ENCODE assay signal across 21 mouse cellular contexts in the genomic region with DNA sequence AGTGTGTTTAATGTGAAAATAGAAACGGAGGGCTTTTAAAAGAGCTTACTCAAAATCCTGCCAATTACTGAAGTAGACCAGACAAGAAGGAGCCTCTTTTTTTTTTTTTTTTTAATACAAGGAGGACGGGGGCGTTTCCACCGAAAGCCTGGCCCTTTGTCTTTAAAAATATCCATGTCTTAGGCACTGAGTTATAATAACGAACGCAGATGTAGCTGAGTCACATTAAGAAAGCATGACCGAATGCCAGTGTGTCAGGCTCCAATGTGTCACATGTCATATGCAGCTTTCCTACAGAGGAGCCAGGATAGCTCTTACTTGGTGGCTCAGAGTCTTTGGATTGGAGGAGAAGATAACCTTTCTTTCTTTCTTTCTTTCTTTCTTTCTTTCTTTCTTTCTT.
A peak's percentile ranks its signal among the peaks of the same experiment; 100 is the strongest.
DNase-seq lines count a peak whose midpoint lies in the region; ATAC-seq lines count a peak whose summit lies in the region.
"Had no signal": no experiment of that assay in that cellular context is flagged by ENCODE, and none has a peak within 500 bp of the region (broad histone marks: within the 10 kb centered on the region; RNA-seq: fewer than 3 reads in every experiment).

No protein-coding gene starts in this region.

- peak overlapping the region; percentile 85 for H3K27ac ChIP-seq in hindbrain, embryonic 10.5 days
- H3K27ac ChIP-seq in hindbrain, embryonic 16.5 days (ENCODE audit: low read depth, low read length): no peak overlapping the region
- H3K27ac ChIP-seq in midbrain, embryonic 12.5 days (replicated peaks): no peak overlapping the region
- no peak overlapping the region for H3K27ac ChIP-seq in midbrain, embryonic 14.5 days (replicated peaks; ENCODE audit: low read depth, low read length)
- H3K27ac ChIP-seq: kidney, postnatal 0 days; macrophage; neural tube, embryonic 13.5 days had no signal

- WGBS in hindbrain, embryonic 10.5 days: 50% methylated on average over 7 of the region's 7 CpGs
- 39% methylated on average over 7 of the region's 7 CpGs for WGBS in hindbrain, embryonic 16.5 days
- 43% methylated on average over 7 of the region's 7 CpGs for WGBS in midbrain, embryonic 12.5 days
- 30% methylated on average over 7 of the region's 7 CpGs for WGBS in midbrain, embryonic 14.5 days

- peaks cover 33% of the 10 kb centered on the region; the same call in 1 of the 2 replicates for H3K27me3 ChIP-seq in hindbrain, embryonic 10.5 days (ENCODE audit: insufficient read depth, poor library complexity, severe bottlenecking)
- H3K27me3 ChIP-seq in hindbrain, embryonic 16.5 days (replicated peaks; ENCODE audit: control insufficient read depth, insufficient read depth, low read length): no peaks in the 10 kb centered on the region
- H3K27me3 ChIP-seq in midbrain, embryonic 12.5 days: peaks cover 32% of the 10 kb centered on the region
- H3K27me3 ChIP-seq in midbrain, embryonic 14.5 days (ENCODE audit: control insufficient read depth, insufficient read depth, low read length): peaks cover 7% of the 10 kb centered on the region; the same call in 1 of the 2 replicates
- H3K27me3 ChIP-seq: neural tube, embryonic 13.5 days had no signal

- DNase-seq in embryo, embryonic 10 days (ENCODE audit: low spot score): peak; percentile 26
- no peak for DNase-seq in embryo, embryonic 11 days
- no peak for DNase-seq in hindbrain, embryonic 10.5 days (ENCODE audit: low spot score)
- DNase-seq in midbrain, embryonic 14.5 days: no peak
- peak; percentile 11 for DNase-seq in skeletal muscle tissue, adult 2 months (ENCODE audit: low read depth, low spot score)
- no peak for DNase-seq in kidney, adult 11 months
- DNase-seq: cerebellum, adult 11-12 months; cerebellum, postnatal 14 days; gastrocnemius, postnatal 36 days; kidney, adult 18-20 months; left cerebral cortex, postnatal 4 days; liver; thymus, postnatal 25 days had no signal

- ATAC-seq in hindbrain, embryonic 16.5 days: no peak
- ATAC-seq in midbrain, embryonic 12.5 days (ENCODE audit: low FRiP score, low read depth): 0 out of 2 replicates have a peak, but pooled peaks have one; percentile 47
- no peak for ATAC-seq in midbrain, embryonic 14.5 days (ENCODE audit: low FRiP score, low TSS enrichment)
- ATAC-seq: activated CD4-positive, CD25-positive, alpha-beta regulatory T cell, adult 4 months had no signal

- no peaks in the 10 kb centered on the region for H3K36me3 ChIP-seq in hindbrain, embryonic 10.5 days
- no peaks in the 10 kb centered on the region for H3K36me3 ChIP-seq in hindbrain, embryonic 16.5 days (ENCODE audit: control insufficient read depth, insufficient read depth, low read length)
- H3K36me3 ChIP-seq in midbrain, embryonic 12.5 days: no peaks in the 10 kb centered on the region
- H3K36me3 ChIP-seq in midbrain, embryonic 14.5 days (ENCODE audit: control insufficient read depth, insufficient read depth, low read length): no peaks in the 10 kb centered on the region
- H3K36me3 ChIP-seq: neural tube, embryonic 13.5 days had no signal

- no peak overlapping the region for H3K4me2 ChIP-seq in hindbrain, embryonic 16.5 days (ENCODE audit: low read length)
- H3K4me2 ChIP-seq in midbrain, embryonic 12.5 days (replicated peaks): no peak overlapping the region
- no peak overlapping the region for H3K4me2 ChIP-seq in midbrain, embryonic 14.5 days (ENCODE audit: low read length)
- H3K4me2 ChIP-seq: midbrain, embryonic 11.5 days; neural tube, embryonic 13.5 days had no signal

- H3K9ac ChIP-seq in hindbrain, embryonic 16.5 days (ENCODE audit: low read depth, low read length): no peak overlapping the region
- no peak overlapping the region for H3K9ac ChIP-seq in midbrain, embryonic 12.5 days (replicated peaks)
- H3K9ac ChIP-seq in midbrain, embryonic 14.5 days (replicated peaks; ENCODE audit: low read length): no peak overlapping the region
- H3K9ac ChIP-seq: neural tube, embryonic 13.5 days had no signal

- no peaks in the 10 kb centered on the region for H3K9me3 ChIP-seq in hindbrain, embryonic 10.5 days
- H3K9me3 ChIP-seq in hindbrain, embryonic 16.5 days (ENCODE audit: control insufficient read depth, low read length): no peaks in the 10 kb centered on the region
- H3K9me3 ChIP-seq in midbrain, embryonic 12.5 days: no peaks in the 10 kb centered on the region
- H3K9me3 ChIP-seq in midbrain, embryonic 14.5 days (ENCODE audit: control insufficient read depth, low read length): no peaks in the 10 kb centered on the region
- H3K9me3 ChIP-seq: neural tube, embryonic 13.5 days had no signal

- no peak overlapping the region for H3K4me3 ChIP-seq in hindbrain, embryonic 10.5 days
- H3K4me3 ChIP-seq in hindbrain, embryonic 16.5 days (ENCODE audit: low read length): no peak overlapping the region
- no peak overlapping the region for H3K4me3 ChIP-seq in midbrain, embryonic 12.5 days
- no peak overlapping the region for H3K4me3 ChIP-seq in midbrain, embryonic 14.5 days (replicated peaks; ENCODE audit: low read depth, low read length)
- H3K4me3 ChIP-seq: erythroblast, embryonic 14.5 days; neural tube, embryonic 13.5 days had no signal

- peaks cover 52% of the 10 kb centered on the region for H3K4me1 ChIP-seq in hindbrain, embryonic 10.5 days (replicated peaks)
- no peaks in the 10 kb centered on the region; the same call in 1 of the 2 replicates for H3K4me1 ChIP-seq in hindbrain, embryonic 16.5 days (ENCODE audit: control insufficient read depth, insufficient read depth, low read depth, low read length)
- H3K4me1 ChIP-seq in midbrain, embryonic 12.5 days: peaks cover 22% of the 10 kb centered on the region
- peaks cover 9% of the 10 kb centered on the region; the same call in 1 of the 2 replicates for H3K4me1 ChIP-seq in midbrain, embryonic 14.5 days (ENCODE audit: control insufficient read depth, insufficient read depth, low read length)

Comparison
In these comparisons a context has a peak if more than half of its experiments do, and no peak if none do; other contexts are left out.
1. DNase-seq: peak in embryo, embryonic 10 days (single experiment) and skeletal muscle tissue, adult 2 months (single experiment); none in embryo, embryonic 11 days (single experiment), hindbrain, embryonic 10.5 days (single experiment), midbrain, embryonic 14.5 days (single experiment) and kidney, adult 11 months (single experiment).